Comparison of ENCODE assay signal across 19 mouse cellular contexts in the genomic region with DNA sequence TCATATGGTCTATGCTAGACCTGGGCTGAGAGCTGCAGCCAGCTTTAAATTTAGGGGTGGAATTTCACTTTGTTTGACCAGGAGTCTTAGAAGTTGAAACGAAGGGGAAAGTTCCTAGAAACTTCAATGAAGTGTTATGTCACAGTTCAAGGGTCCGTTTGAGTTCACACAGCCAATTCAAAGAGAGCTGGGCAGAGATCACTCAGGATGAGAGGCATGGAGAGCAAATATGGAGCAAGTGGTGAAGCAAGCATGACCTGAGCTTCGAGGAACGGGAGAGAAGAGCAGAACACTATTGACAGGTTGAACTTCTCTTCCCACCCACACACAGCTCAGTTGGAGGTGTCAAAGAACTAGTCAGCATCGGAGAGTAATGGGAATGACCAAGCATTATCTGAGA. TPM values are rescaled to one million over a fixed set of nuclear protein-coding genes. Genes with fewer than 3 reads are reported as not detected.
A peak's percentile ranks its signal among the peaks of the same experiment; 100 is the strongest.
DNase-seq lines count a peak whose midpoint lies in the region; ATAC-seq and TF ChIP-seq lines count a peak whose summit lies in the region.
"Had no signal": no experiment of that assay in that cellular context is flagged by ENCODE, and none has a peak within 500 bp of the region (broad histone marks: within the 10 kb centered on the region; RNA-seq: fewer than 3 reads in every experiment).

No protein-coding gene starts in this region.

- 48% methylated on average over 5 of the region's 5 CpGs for WGBS in liver, embryonic 16.5 days (ENCODE audit: insufficient replicate concordance)
- 53% methylated on average over 5 of the region's 5 CpGs for WGBS in liver, postnatal 0 days (ENCODE audit: insufficient replicate concordance)

- H3K4me3 ChIP-seq in liver, embryonic 16.5 days (ENCODE audit: low read depth, low read length): no peak overlapping the region
- no peak overlapping the region for H3K4me3 ChIP-seq in liver, postnatal 0 days (ENCODE audit: low read depth, low read length)
- H3K4me3 ChIP-seq: embryonic facial prominence, embryonic 13.5 days; forebrain, embryonic 12.5 days; heart, embryonic 10.5 days had no signal

- no peak for TF ChIP-seq CTCF in liver, postnatal 0 days (IDR thresholded peaks at IDR 0.05; ENCODE audit: low read depth)

- H3K9me3 ChIP-seq in liver, embryonic 16.5 days (replicated peaks; ENCODE audit: control insufficient read depth, low read length): no peaks in the 10 kb centered on the region
- H3K9me3 ChIP-seq in liver, postnatal 0 days (ENCODE audit: low read length): no peaks in the 10 kb centered on the region
- H3K9me3 ChIP-seq: embryonic facial prominence, embryonic 13.5 days; forebrain, embryonic 12.5 days; heart, embryonic 10.5 days had no signal

- no peak overlapping the region for H3K4me2 ChIP-seq in liver, embryonic 16.5 days (ENCODE audit: low read depth, low read length)
- no peak overlapping the region for H3K4me2 ChIP-seq in liver, postnatal 0 days (ENCODE audit: low read depth, low read length)
- H3K4me2 ChIP-seq: embryonic facial prominence, embryonic 13.5 days; forebrain, embryonic 12.5 days had no signal

- no peak overlapping the region for H3K27ac ChIP-seq in liver, embryonic 16.5 days (ENCODE audit: low read length)
- H3K27ac ChIP-seq in liver, postnatal 0 days (ENCODE audit: low read depth): no peak overlapping the region
- H3K27ac ChIP-seq: embryonic facial prominence, embryonic 13.5 days; forebrain, embryonic 12.5 days; heart, embryonic 10.5 days had no signal

- no peak overlapping the region for H3K9ac ChIP-seq in liver, embryonic 16.5 days (ENCODE audit: low read depth, low read length)
- no peak overlapping the region for H3K9ac ChIP-seq in liver, postnatal 0 days (replicated peaks)
- H3K9ac ChIP-seq: embryonic facial prominence, embryonic 13.5 days; forebrain, embryonic 12.5 days had no signal

- no peaks in the 10 kb centered on the region for H3K4me1 ChIP-seq in liver, embryonic 16.5 days (ENCODE audit: control insufficient read depth, low read depth, low read length)
- H3K4me1 ChIP-seq in liver, postnatal 0 days (ENCODE audit: insufficient read depth): no peaks in the 10 kb centered on the region
- H3K4me1 ChIP-seq: embryonic facial prominence, embryonic 13.5 days; forebrain, embryonic 12.5 days; heart, embryonic 10.5 days had no signal

- ATAC-seq in liver, embryonic 16.5 days (ENCODE audit: low read depth): peak; percentile 73
- ATAC-seq in liver, postnatal 0 days: peak; percentile 61
- ATAC-seq: forebrain, embryonic 16.5 days had no signal

- DNase-seq in kidney, adult 9 months: peak; percentile 46
- DNase-seq in kidney, postnatal 10 days: no peak
- DNase-seq in liver: no peak
- no peak for DNase-seq in liver, postnatal 0 days
- peak; percentile 26 for DNase-seq in yolk sac, embryonic 10.5 days (ENCODE audit: low spot score)
- DNase-seq: adrenal gland, adult 2 months; adrenal gland, postnatal 25 days; cerebellum, adult 18-20 months; cerebellum, adult 9-11 months; cerebellum, postnatal 36 days; gastrocnemius, postnatal 10 days; heart, adult 18-20 months; heart, postnatal 10 days; heart, postnatal 4 days had no signal

- no peaks in the 10 kb centered on the region for H3K27me3 ChIP-seq in liver, embryonic 16.5 days (ENCODE audit: control insufficient read depth, insufficient read depth, low read depth, low read length)
- H3K27me3 ChIP-seq in liver, postnatal 0 days (ENCODE audit: insufficient read depth, low read length): no peaks in the 10 kb centered on the region
- H3K27me3 ChIP-seq: embryonic facial prominence, embryonic 13.5 days; forebrain, embryonic 12.5 days had no signal

- no peaks in the 10 kb centered on the region for H3K36me3 ChIP-seq in liver, embryonic 16.5 days (ENCODE audit: control insufficient read depth, insufficient read depth)
- no peaks in the 10 kb centered on the region for H3K36me3 ChIP-seq in liver, postnatal 0 days (replicated peaks; ENCODE audit: insufficient read depth, low read length)
- H3K36me3 ChIP-seq: embryonic facial prominence, embryonic 13.5 days; forebrain, embryonic 12.5 days; heart, embryonic 10.5 days had no signal

- no peak for TF ChIP-seq EP300 in liver, postnatal 0 days (IDR thresholded peaks at IDR 0.05; ENCODE audit: low read depth)

RNA-seq across cellular contexts. Expression of a gene that starts 56.1 kb away (rescaled TPM):
- polyA plus RNA-seq in liver, embryonic 16.5 days (2015; fragmentation: Nextera tagmentation; extraction: Ambion mirVana): 2.9 and 3.6 TPM in 2 replicates
- 3.8 and 4.8 TPM in 2 replicates for polyA plus RNA-seq in liver, postnatal 0 days (2015; fragmentation: Nextera tagmentation; extraction: Ambion mirVana)

Comparison
In these comparisons a context has a peak if more than half of its experiments do, and no peak if none do; other contexts are left out.
1. DNase-seq: peak in kidney, adult 9 months (single experiment) and yolk sac, embryonic 10.5 days (single experiment); none in kidney, postnatal 10 days (single experiment), liver (single experiment) and liver, postnatal 0 days (single experiment).